Mouse (Mus musculus) small intestine, adult 2 months (tissue): ENCODE data around the gene Efcab3.

Source experiments
- CTCF ChIP-seq: fragments of 200-500 bp; IDR thresholded peaks from 2 replicates; pipeline ENCODE4 v1.5.1; 2012; ENCODE audit warnings: low read depth, mild to moderate bottlenecking, control low read depth, inconsistent platforms, low read length, moderate library complexity, mixed read lengths; ENCODE audit not compliant: insufficient replicate concordance, insufficient read length; ENCODE audit errors: extremely low read depth
- POLR2A ChIP-seq: fragments of 200-500 bp; IDR thresholded peaks from 2 replicates; pipeline ENCODE4 v1.6.1; 2012; ENCODE audit warnings: low read depth, mild to moderate bottlenecking, control low read depth, inconsistent platforms, low read length, moderate library complexity

DNA sequence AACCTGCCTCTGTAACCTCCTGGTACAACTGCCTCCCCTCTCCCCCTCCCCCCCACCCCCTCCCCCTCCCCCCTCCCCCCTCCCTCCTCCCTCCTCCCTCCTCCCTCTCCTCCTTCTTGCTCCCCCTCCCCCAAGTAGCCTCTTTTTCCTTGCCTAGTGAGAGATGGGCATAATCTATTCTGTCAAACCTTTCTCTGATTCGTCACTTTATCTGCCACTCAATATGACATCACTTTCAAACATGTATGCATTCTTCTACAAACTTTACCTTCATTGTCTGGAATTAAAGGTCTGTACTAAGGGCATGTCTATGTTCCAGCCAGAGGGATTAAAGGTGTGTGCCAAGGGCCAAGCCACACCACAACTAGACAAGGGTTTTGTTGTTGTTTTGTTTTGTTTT, 86.4 kb downstream of the Efcab3 start:
- TF ChIP-seq CTCF (no peak), POLR2A (no peak)
